Mouse (Mus musculus) mouse embryonic stem cell (cell line): ENCODE measurements around the gene Akr1c6.
"Not testable (repeated sequence)": the region's sequence is repeated elsewhere in the genome, so short reads cannot be mapped to it uniquely, and the experiment has no call there.

Source experiments
- in situ Hi-C, 2 experiments: fragments of 300-500 bp; cut with MboI; formaldehyde crosslinking; loops; 1 replicate in 1 of 2; 3 replicates in 1 of 2; pipeline ENCODE4 v1.14.3; 2019 to 2020; ENCODE audit warnings: low sequenced_read_pairs in 2 of 2, low pct_unique_long_range_greater_than_20kb in 1 of 2, mixed read lengths in 1 of 2; ENCODE audit not compliant: unreplicated experiment in 1 of 2

The Akr1c6 gene

GRCm38 (mm10) chr13:4434006-4434405, at the start of gene Akr1c6:
Gene Akr1c6, plus strand, starts transcription at chr13:4434306.
- in situ Hi-C loops: no loop called here

DNA sequence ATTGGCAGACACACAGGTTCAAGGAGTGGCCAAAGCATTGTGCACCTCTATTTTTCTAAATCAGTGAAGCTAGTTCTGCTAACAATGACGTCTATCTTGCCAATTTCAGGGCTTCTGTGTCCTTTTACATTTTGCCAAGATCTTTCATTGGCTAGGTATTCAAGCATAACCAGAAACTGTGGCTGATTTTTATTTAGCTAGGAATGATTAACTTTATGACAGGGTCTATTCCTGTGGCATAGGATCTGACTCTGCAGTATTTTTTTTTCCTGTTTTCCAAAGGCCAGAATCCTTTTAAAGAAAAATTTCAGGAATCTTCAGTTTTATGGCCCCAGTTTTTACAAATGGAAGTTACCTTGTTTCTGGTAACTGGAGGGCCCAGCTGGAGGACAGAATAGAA, 49.2 kb upstream of the Akr1c6 start:
- in situ Hi-C loops: no loop called here

- in situ Hi-C loops: no loop called here
Observed at GRCm38 (mm10) chr13:4385541-4385940, 48.6 kb upstream of the Akr1c6 start.

GRCm38 (mm10) chr13:4388762-4389446, 45.2 kb upstream of the Akr1c6 start:
- in situ Hi-C loops: no loop called here

DNA sequence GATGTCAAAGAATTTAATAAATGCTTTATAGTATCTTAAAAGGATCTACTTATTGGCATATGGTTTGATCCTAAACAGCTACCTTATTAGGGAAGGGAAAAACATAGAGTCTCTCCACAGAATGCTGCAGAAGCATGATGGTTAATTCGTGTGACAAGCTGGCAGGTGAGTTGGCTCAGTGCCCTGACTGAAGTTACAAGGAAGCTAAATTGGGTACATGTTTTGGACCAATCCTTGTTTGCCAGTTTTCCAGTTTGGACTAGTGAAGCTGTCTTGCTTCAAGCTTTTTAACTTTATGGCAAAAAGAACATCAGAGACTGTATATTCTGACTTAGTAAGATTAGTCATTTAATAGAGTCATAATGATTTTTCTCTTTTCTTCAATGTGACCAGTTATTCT, 33.7 kb upstream of the Akr1c6 start:
- in situ Hi-C loops: not testable (repeated sequence)

DNA sequence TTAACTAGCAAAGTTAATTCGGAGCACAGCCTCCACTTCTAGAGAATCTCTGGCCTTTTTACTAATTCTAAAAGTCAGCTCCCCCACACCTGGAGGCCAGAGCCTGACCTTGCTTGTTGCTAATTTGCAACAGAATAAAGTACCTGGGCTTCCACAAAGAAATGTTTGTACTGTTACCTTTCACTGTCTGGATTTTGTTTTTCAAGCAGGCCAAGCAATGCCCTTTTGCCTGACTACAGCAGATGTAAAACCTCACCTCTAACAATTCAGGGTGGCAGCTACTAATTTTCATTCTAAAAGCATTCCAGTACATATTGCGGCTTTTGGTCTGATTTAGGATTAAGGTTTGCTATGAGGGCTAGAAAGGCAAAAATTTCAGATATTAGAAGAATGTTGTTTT, 33.3 kb upstream of the Akr1c6 start:
- in situ Hi-C loops: no loop called here

DNA sequence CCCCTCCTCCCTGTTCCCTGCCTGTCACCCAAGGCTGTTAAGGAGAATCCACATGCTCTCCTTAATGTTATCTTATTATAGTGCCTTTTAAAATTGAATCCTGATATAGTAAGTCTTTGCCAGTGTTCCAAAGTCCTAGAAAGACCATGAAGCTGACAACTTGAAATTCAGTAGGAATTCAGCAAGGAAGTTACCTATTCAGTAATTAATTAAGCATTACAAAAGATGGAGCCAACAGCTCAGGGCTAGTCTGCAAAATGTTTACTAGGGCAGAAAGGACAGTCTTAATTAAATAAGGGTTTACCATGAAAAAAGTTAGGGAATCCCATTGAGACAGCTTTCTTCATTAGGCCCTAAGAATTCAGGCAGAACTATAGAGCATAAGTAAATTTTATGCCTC, 31.9 kb upstream of the Akr1c6 start:
- in situ Hi-C loops: no loop called here

- in situ Hi-C loops: no loop called here
Observed at GRCm38 (mm10) chr13:4404726-4405125, 29.4 kb upstream of the Akr1c6 start.

DNA sequence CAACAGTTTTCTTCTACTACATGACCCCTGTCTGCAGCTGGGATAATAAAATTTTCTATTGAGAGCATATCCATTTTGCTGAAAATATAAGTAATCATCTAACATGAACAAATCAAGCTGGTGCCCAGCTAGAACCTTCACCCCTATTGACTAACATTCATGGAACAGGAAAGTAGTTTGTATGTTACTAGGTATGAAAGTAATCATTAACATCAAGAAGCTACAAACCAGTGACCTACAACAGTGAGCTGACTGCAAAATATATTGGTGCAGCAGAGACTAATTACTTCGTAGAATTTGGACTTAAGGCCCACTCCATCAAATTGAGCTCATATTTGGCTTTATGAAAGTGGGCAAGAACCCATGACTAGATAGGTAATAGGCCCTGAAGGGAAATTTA, 27.3 kb upstream of the Akr1c6 start:
- in situ Hi-C loops: no loop called here

GRCm38 (mm10) chr13:4428558-4428957, 5.5 kb upstream of the Akr1c6 start:
- in situ Hi-C loops: no loop called here

DNA sequence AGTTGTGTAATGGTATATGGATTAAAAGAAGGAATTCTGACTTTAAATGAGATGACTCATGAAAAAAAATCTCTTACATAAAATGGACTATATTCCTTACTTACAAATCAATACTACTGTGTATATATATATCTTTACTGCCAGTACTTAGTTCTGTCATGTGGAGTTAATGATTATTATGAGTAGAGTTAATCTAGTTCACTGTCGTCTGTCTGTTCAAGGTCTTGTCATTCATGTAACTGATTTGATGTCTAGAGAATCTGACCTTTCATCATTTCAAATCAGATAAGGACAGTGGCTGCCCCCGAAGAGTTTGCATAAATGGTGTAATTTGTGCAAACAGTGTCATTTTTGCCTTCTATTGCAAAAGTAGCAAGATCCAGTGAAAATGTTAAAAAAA, 5.1 kb upstream of the Akr1c6 start:
- in situ Hi-C loops: no loop called here

DNA sequence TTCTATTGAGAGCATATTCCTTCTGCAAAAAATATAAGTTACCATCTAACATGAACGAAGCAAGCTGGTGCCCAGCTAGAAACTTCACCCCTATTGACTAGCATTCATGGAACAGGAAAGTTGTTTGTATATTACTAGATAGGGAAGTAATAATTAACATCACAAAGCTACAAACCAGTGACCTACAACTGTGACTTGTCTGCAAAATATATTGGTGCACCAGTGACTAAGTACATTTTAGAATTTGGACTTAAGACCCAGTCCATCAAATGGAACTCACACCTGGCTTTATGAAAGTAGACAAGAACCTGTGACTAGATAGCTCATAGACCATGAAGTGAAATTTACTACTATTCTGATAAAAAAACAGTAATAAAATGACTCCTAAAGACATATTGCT, 3.0 kb upstream of the Akr1c6 start:
- in situ Hi-C loops: no loop called here

GRCm38 (mm10) chr13:4465641-4466040, 31.5 kb downstream of the Akr1c6 start:
- in situ Hi-C loops: no loop called here

DNA sequence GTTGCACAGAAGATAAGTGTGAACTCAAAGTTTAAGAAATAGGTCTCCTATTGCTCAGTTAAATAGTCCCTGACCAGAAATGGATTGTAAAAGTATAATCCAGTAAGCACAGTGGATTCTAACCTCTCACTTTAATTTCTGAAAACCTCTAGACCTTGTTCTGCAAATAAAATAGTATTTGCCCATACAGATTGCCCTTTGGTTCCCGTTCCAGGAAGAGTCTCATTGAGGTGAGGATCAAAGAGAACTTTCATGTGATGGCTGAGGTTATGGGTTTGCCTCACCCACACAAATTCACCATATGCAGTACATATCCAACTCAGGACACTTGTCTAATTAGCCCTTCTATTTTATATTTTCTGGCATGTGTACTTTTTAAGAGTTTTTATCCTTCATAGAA, 33.8 kb downstream of the Akr1c6 start:
- in situ Hi-C loops: no loop called here
